Mouse (Mus musculus): Measurements from ENCODE around the gene Dnajc6.

The Dnajc6 gene

DNA sequence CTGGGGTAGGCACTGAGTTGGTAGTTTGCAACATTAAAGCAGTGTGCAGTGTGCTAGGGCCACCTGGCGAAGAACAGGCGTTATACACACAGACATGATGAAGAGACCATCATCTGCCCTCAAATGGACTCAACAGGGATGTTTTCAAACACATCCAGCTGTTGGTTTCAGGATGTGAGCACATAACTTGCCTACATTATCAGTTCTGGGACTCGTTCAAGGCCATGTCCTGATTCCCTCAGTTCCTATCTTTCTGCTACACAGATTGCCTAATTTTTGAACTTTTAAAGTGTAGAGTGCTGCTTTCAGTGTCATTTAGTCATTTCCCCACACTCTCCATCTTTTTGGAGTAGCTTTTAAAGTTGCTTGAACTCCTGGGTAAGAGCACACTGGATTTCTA lies 186.6 kb downstream of the Dnajc6 start:
- in situ Hi-C loops (cut with MboI, MseI): no loop called here

DNA sequence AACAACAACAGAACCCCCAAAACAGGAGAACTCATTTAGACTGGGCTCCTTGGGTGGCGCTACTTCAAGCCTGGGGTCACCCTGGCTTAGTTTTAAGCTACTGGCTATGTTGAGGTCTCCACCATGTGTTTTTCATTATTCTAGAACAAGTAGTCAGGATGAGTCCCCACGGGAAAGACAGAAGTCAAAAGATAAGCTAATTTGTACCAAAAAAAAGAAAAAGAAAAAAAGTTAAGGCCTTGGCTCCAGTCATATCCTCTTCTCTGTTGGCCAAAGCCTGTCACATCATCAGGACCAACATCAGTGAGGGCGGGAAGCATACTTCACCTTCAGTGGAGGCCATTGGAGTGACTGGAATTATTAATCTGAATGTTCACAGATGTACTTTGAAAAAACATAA lies 188.4 kb downstream of the Dnajc6 start:
- in situ Hi-C loops (cut with MboI, MseI): no loop called here

DNA sequence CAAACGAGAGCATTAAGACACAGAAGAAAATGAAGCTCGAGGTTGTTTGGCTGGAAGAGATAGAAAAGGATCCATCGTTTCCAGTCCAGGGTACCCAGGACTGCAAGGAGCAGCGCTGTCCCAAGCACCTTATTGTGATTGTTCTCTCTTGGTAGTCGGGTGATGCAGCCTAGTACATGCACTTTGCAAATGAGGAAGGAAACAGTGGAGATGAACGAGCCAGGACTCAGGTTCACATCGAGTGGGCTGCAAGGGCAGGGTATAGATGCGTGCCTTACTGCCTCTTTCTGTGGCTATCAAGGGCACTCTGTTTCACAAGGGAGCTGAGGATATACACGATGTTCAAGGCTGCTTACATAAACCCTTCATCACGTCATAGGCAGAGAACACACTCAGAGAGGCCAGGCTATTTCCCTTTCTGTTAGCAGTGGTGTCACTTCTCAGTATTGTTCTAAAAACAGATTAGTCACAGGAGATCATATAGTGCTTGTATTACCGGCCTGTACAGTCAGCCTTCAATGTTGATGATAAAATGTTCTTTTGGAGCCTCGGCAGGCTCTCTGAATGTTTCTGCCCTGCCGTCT lies 189.9 kb downstream of the Dnajc6 start:
- in situ Hi-C loops (cut with MboI, MseI): no loop called here

DNA sequence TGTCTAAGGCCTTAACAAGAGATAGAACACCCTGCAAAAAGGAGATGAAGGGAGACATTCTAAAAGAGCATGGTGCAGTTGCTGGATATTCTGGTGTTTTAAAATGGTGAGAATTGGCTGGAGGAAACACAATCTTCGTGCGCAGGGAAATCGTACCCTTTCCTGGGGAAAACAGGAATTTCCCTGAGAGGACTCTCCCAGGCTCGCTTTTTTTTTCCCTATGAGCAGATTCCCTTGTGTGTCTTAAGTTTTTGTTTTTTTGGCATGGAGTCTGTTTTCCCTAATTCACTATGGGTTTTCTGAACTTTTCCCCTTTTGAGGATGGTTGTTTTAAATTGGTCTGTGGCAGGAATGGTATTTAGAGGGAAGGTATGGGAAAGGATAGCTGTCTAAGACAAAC lies 192.8 kb downstream of the Dnajc6 start:
- in situ Hi-C loops (cut with MboI, MseI): no loop called here

DNA sequence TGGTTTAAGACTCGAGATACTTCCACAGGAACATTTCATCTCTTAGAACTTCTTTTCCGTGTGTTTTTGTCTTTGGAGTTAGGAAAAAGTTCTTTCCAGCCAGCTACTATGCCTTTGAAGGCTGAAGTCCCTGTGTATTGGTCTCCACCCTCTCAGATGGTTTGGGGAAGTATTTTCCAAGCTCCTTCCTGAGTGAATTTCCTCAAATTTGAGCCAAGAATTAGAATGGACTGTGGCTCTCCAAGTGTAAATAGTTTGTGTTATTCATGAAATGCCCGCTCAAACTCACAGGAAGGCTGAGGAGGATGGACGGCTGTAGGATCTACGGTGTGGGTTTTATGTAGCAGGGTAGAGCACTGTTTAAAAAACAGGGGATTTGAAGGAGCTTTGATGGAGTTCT lies 193.2 kb downstream of the Dnajc6 start:
- in situ Hi-C loops (cut with MboI, MseI): no loop called here
